Mouse (Mus musculus) bone marrow macrophage, adult 2 months (primary cell): Measurements from ENCODE around the gene Becn1.

Experiments used
- CTCF ChIP-seq: IDR thresholded peaks from 2 replicates; pipeline ENCODE4 v1.5.1; 2012; ENCODE audit warnings: low read depth, mild to moderate bottlenecking, low read length, moderate library complexity
- POLR2A ChIP-seq: IDR thresholded peaks from 2 replicates; pipeline ENCODE4 v1.6.1; 2012; ENCODE audit warnings: mild to moderate bottlenecking, low read depth, low read length, borderline replicate concordance

GRCm38 (mm10) chr11:101280837-101281236 lies 21.2 kb downstream of the Becn1 start:
- TF ChIP-seq POLR2A (no peak), CTCF (no peak)
